Mouse (Mus musculus) cortical plate, adult 2 months (tissue): Measurements from ENCODE around the gene Emd. TPM values are rescaled to one million over a fixed set of nuclear protein-coding genes. Genes with fewer than 3 reads are reported as not detected.
"Not testable (repeated sequence)": the region's sequence is repeated elsewhere in the genome, so short reads cannot be mapped to it uniquely, and the experiment has no call there.

Experiments
- H3K27ac ChIP-seq: fragments of 200-500 bp; 2 replicates; pipeline ENCODE4 v1.5.1; 2012; ENCODE audit warnings: low read length, control low read depth, inconsistent platforms; ENCODE audit not compliant: insufficient read depth
- H3K4me1 ChIP-seq: fragments of 200-500 bp; 2 replicates; pipeline ENCODE4 v1.6.1; 2011; ENCODE audit warnings: low read length; ENCODE audit not compliant: control insufficient read depth, insufficient read depth
- H3K4me3 ChIP-seq: fragments of 200-500 bp; 2 replicates; pipeline ENCODE4 v1.5.1; 2011; ENCODE audit warnings: mild to moderate bottlenecking, low read length, control low read depth; ENCODE audit not compliant: insufficient read depth
- CTCF ChIP-seq: fragments of 200-500 bp; IDR thresholded peaks from 2 replicates; pipeline ENCODE4 v1.5.1; 2011; ENCODE audit warnings: mild to moderate bottlenecking, control low read depth, low read length; ENCODE audit not compliant: insufficient read depth; ENCODE audit errors: extremely low read depth
- POLR2A ChIP-seq: fragments of 200-500 bp; IDR thresholded peaks from 2 replicates; pipeline ENCODE4 v1.6.1; 2011; ENCODE audit warnings: mild to moderate bottlenecking, low read length, control low read depth; ENCODE audit not compliant: insufficient read depth; ENCODE audit errors: extremely low read depth
- polyA plus RNA-seq: library from polyadenylated mRNA; depleted of rRNA; stranded (reverse); fragments of >200 nt; gene quantifications from 2 replicates; pipeline ENCODE4 v1.2.3, GENCODE M21; 2012; rRNA removed

The Emd gene
- polyA plus RNA-seq = 41.9 and 43.6 TPM in 2 replicates

- TF ChIP-seq CTCF (no peak), POLR2A (peak; percentile 75; the same call in 1 of the 2 replicates)
- Histone ChIP-seq H3K4me3 (peak within 1 kb of the TSS; percentile 96), H3K4me1 (no peaks in the 10 kb centered on the region), H3K27ac (peak within 1 kb of the TSS; percentile 85)
These were observed at the start of gene Emd for GRCm38 (mm10) chrX:74254153-74254887. Gene Emd, plus strand, starts transcription at chrX:74254687.

DNA sequence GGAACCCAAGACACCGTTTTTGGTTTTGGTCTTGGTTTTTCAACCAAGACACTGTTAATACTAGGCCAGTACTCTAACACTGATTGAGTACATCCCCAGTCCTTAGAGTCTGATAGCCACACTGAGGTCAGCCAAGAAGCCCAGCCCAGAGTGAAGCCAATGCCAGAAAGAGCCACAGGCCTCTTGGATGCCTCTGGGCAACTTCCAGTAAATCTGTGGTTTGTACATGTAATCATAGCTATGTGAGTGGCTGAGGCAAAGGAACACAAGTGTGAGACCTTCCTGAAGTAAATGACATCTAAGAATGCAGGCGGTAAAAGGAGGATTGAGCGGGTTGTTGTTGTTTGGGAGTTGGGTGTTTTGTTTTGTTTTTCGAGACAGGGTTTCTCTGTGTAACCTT, 36.0 kb upstream of the Emd start:
- Histone ChIP-seq H3K27ac (no peak overlapping the region), H3K4me1 (no peaks in the 10 kb centered on the region), H3K4me3 (no peak overlapping the region)
- TF ChIP-seq CTCF (no peak), POLR2A (no peak)

DNA sequence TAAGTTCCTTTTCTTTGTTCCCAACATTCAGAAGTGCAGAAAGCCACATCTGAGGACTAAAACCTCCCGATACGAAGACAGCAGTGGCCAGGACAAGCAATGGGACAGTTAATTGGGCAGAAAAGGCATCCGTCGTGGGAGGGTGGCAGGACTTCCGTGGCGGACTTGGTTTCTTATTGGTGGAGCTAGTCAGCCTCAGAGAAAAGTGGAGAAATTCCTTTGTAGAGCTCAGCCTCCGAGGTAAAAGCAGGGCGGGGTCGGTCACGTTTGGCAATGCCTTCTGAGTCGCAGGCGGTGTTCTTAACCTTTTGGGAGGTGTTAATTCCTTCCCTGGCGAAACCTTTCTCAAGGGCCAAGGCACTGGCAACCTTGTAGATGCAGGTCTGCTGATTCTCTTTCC, 35.0 kb upstream of the Emd start:
- no peak overlapping the region for H3K4me3 ChIP-seq
- no peak for TF ChIP-seq CTCF
- no peak for TF ChIP-seq POLR2A

DNA sequence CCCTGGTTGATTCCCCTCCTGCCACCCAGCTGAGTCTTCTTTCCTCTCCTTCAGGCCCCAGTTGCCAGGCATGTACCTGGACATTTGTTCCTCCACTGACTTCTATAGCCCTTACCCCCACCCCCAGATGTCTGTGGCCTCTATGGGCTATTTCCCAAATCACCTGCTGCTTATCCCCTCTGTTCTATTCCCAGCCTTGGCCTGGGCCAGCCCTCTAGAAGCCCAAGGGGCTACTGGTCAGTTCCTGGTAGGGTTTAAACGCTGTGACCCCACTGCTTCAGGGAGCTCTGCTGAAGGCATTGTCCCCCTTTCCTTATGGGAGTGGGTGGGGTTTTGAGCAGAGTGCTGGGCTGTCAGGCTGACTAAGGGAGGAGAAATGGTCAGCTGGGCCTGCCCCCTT, 34.4 kb upstream of the Emd start:
- H3K4me1 ChIP-seq, H3K27ac ChIP-seq, H3K4me3 ChIP-seq: not testable (repeated sequence)

More for the DNA sequence above, 35.0 kb upstream of the Emd start:
- H3K4me1 ChIP-seq = no peaks in the 10 kb centered on the region
- no peak overlapping the region for H3K27ac ChIP-seq

- TF ChIP-seq CTCF = no peak
- no peak for TF ChIP-seq POLR2A
- Histone ChIP-seq H3K4me3 (no peak overlapping the region), H3K4me1 (no peaks in the 10 kb centered on the region), H3K27ac (no peak overlapping the region)
These were observed 24.4 kb upstream of the Emd start for GRCm38 (mm10) chrX:74230038-74230437.

DNA sequence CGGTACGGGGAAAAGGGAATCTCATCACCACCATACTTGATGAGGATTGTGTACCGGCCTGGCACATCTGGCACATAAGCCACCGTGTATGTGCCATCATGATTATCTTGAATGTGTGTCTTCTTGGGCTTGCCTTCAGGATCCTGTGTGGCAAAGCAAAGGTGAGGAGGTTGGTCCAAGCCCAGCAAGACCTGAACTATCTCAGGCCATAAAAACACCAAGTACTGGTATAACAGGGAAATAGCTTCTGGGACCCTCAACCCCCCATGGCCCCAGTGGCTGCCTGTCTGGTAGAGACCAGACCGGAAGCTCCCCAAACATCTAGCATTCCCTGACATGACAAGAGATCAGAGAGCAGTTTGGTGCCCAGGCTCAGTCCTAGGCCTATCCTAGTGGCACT, 21.3 kb upstream of the Emd start:
- Histone ChIP-seq H3K4me3 (no peak overlapping the region), H3K4me1 (no peaks in the 10 kb centered on the region), H3K27ac (no peak overlapping the region)
- TF ChIP-seq CTCF = no peak
- no peak for TF ChIP-seq POLR2A

GRCm38 (mm10) chrX:74240332-74240731, 14.2 kb upstream of the Emd start:
- TF ChIP-seq CTCF (no peak), POLR2A (no peak)
- H3K27ac ChIP-seq = no peak overlapping the region
- H3K4me1 ChIP-seq = no peaks in the 10 kb centered on the region
- H3K4me3 ChIP-seq = no peak overlapping the region

DNA sequence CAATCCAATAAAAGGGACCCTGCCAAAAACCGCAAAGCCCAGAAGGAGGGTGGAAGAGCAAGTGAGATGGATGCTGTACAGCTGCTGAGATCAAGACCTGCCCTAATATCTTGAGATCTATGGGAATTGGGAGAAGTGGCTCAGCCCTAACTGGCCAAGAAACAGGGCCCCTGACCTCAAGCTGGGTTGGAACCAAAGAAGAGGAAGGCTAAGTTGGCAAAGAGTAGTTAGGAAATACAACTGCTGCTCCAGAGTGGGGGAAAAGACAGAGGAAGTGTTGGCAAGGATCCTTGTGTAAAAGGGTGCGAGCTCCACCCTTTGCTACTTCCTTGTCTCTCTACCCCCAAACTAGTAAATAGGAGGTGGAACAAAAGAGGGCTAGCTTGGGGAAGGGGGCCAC, 11.1 kb upstream of the Emd start:
- Histone ChIP-seq H3K4me1 (no peaks in the 10 kb centered on the region), H3K4me3 (no peak overlapping the region), H3K27ac (no peak overlapping the region)
- TF ChIP-seq CTCF (no peak), POLR2A (no peak)

DNA sequence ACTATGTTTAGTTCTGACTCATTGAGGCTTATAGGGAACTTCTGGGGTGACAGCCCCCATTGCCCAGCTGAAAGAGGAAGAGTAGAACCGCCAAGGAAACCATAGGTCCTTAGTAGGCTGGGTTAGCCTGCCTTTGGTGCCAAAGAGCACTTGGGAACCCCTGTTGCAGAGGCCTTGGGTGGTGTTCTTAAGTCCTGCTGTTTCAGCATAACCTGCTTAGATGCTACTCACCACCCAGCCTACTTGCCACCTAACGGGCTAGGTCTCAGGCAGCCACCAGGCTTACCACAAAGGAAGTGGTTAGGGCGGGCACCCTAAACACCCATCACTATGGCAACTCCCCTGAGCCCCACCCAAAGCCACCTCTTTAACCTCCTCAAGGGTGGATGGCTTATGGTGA, 10.7 kb upstream of the Emd start:
- no peak for TF ChIP-seq POLR2A
- no peak for TF ChIP-seq CTCF
- Histone ChIP-seq H3K27ac (no peak overlapping the region), H3K4me3 (no peak overlapping the region; the same call in 1 of the 2 replicates), H3K4me1 (no peaks in the 10 kb centered on the region)

GRCm38 (mm10) chrX:74244614-74245083, 9.8 kb upstream of the Emd start:
- H3K4me1 ChIP-seq = no peaks in the 10 kb centered on the region
- H3K27ac ChIP-seq = no peak overlapping the region
- no peak for TF ChIP-seq POLR2A
- TF ChIP-seq CTCF = no peak
- peak overlapping the region; percentile 14; the same call in 1 of the 2 replicates for H3K4me3 ChIP-seq

GRCm38 (mm10) chrX:74245107-74245506, 9.4 kb upstream of the Emd start:
- Histone ChIP-seq H3K27ac (no peak overlapping the region), H3K4me3 (peak overlapping the region; percentile 71; the same call in 1 of the 2 replicates), H3K4me1 (no peaks in the 10 kb centered on the region)
- TF ChIP-seq CTCF (no peak), POLR2A (no peak)
